Mouse (Mus musculus) heart, adult 18-20 months (tissue): ENCODE results near the gene Lce1c. TPM values are rescaled to one million over a fixed set of nuclear protein-coding genes. Genes with fewer than 3 reads are reported as not detected.

Source experiments
- DNase-seq, 2 experiments: peaks; one replicate each; pipeline ENCODE4 v3.0.0; 2021 to 2022; ENCODE audit warnings: mixed read lengths in 1 of 2
- long read RNA-seq, 2 experiments: library from polyadenylated mRNA; stranded (forward); transcript quantifications; one replicate each; pipeline ENCODE4 v2.0.0; 2021
- total RNA-seq, 2 experiments: library from RNA; stranded (reverse); gene quantifications; 2 replicates each; pipeline ENCODE4 v1.2.3; 2021

Lce1c gene
- not detected for total RNA-seq
- long read RNA-seq, experiment 1, result 0 reads
- long read RNA-seq, experiment 2, result 0 reads

DNA sequence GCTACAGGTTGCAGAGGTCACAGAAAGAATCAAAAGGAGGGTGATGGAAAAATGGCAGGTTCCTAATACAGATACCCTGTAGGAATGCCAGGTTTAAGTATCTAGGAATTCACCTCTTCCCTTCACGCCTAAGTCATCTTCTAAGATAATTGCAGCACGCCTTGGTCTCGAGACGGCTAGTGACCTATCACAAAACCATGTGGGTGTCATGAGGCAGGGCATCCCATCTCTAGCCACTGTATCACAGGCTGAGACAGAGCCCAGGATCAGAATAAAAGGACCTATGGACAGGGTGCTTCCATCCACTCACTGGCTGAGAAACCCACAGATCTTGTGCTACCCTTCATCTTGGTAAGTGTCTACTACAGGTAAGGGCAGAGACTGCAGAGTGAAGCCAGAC, at the start of gene Lce1c:
TSS of gene Lce1c (plus strand) at position 301 of the 400 bp plus-strand sequence.
- DNase-seq, result no peak

DNA sequence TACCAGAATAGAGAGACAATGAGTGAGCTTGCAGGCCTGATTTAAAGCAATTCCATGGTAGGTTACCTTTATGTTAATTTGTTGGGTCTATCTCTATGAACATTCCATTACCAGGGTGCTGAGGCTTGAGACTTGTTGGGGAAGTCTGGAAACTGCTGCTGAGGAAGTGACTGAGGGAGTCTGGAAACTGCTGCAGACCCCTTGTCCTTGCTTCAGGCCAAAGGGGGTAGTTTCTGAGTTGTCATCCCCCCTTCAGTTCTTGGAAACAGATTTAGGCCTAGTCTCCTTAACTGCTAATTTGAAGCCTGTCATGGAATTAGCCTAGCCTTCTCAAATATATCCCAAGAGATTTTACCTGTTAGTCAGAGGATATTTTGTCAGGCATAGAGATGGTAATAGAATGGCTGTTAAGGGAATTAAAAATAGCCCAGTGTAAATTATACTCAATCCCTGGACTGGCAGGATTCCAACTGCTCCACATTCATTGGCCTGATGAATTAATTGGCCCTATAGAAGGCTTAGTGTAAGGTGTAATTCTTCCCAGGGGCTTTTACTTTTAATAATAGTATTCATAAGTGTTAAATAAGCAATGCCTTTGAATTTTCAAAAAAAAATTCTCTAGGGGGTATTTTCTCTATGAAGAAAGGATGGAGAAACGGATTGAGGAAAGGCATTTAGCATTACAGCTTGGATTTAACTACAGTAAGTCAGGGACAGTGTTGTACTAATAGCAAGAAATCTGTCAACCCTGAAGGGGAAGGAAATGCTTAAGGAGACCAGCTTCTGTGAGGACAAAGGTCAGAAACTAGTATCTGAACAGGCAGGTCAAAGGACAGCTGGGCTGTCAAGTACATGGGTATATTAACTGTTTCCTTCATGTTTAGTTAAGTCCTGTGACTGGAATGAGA, 41.0 kb upstream of the Lce1c start:
- no peak for DNase-seq

DNA sequence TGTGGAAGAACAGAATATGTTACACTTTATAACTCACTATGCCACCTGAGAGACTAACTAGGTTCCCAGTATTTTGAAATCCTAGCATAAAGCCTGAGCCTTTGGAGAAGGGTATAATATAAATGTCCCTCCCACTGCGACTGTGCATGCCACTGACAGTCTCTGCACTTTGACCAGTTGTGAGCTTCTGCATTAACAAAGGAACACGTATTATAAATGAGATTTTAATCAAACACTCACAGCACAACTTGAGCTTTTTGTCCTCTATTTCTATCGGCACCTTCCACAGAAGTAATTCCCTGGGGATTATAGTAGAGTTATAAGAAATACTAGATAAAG, 40.4 kb upstream of the Lce1c start:
- DNase-seq, result no peak

DNA sequence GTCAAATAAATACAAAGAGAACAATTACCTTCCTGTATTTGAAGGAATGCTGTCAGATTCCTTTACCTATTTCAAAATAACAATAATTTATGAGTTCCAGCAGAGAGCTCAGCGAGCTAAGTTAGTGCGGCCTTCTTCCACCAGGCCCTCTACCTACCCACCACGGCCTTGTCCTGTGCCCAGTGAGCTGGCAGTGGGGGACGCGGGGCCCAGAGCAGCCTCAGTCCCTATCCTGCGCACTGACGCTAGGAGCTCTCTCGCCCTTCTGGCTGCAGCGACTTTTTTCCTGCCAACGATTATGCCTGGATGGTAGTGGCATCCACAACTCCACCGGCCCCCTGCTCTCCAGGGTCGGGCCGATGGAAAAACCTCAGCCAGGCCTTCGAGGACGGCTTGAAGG, 39.2 kb upstream of the Lce1c start:
- no peak for DNase-seq

DNA sequence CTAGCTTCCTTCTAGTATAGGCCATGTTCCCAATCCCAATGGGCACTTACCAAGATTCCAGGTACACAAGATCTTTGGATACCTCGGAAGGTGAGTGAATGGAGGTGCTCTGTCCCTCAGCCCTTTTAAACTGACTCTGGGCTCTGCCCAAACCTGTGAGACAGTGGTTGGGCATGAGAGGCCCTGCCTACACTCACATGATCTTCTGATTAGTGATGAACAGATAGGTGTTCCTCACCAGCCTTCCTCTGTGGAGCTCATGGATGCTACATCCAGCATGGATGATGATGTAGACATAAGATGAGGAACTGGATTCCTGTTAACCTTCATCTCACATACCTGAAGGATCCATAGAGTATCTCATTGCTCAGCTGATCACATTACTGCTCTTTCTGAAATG, 30.8 kb upstream of the Lce1c start, which contains the start of gene Lce1a1:
TSS of gene Lce1a1 (minus strand) at position 101 of the 400 bp plus-strand sequence.
- DNase-seq, result no peak

DNA sequence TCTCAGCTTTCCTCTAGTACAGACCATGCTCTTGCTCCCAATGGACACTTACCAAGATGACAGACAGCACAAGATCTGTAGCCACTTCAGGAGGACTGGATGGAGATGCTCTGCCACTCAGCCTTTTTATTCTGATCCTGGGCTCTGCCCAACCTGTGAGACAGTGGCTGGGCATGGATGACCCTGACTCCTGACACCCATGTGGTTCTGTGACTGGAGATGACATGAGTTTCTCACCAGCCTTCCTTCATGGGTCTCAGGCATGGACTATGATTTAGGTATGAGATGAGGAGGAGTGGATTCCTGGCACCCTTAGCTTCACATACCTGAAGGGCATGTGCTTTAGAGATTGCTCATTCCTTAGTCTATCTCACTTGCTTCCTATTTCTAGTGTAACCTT, 22.2 kb upstream of the Lce1c start, which contains the start of gene Lce1b:
TSS of gene Lce1b (minus strand) at position 101 of the 400 bp plus-strand sequence.
- no peak for DNase-seq

DNA sequence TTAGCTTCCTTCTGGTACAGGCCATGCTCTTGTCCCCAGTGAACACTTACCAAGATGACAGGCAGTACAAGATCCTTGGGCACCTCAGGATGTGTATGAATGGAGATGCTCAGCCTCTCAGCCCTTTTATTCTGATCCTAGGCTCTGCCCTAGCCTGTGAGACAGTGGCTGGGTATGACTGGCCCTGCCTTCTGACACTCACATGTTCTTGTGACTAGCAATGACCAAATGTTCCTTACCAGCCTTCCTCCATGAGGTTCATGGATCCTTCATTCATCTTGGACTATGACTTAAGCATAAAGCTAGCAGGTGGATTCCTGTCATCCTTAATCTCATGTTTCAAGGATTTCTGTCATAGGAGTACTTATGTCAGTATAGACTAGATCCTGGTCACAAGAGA, 8.8 kb upstream of the Lce1c start, which contains the start of gene Lce1a2:
TSS of gene Lce1a2 (minus strand) at position 101 of the 400 bp plus-strand sequence.
- no peak for DNase-seq

DNA sequence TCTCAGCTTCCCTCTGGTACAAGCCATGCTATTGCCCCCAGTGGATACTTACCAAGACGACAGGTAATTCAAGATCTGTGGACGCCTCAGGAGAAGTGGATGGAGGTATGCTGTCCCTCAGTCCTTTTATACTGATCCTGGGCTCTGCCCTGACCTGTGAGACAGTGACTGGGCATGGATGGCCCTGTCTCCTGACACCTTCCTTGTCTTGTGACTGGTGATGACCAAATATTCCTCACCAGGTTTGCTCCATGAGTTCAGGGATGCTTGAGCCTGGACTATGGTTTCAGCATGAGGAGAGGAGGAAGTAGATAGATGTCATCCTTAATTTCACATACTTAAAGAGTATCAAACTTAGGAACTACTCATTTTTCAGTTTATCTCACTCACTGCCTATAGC, 8.1 kb downstream of the Lce1c start, which contains the start of gene Lce1d:
TSS of gene Lce1d (minus strand) at position 101 of the 400 bp plus-strand sequence.
- no peak for DNase-seq

DNA sequence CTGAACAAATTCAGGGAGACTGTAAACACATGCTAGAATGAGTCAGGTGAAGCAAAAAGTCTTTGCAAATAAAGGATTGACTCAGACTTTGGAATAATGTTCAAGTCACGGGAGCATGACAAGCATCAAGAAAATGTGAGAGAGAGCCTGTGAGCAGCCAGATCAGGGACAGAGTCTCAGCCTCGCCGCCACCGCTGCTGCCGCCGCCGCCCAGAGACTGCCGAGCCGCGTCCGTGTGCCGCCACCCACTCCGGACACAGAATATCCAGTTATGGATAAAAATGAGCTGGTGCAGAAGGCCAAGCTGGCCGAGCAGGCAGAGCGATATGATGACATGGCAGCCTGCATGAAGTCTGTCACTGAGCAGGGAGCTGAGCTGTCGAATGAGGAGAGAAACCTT, 10.1 kb downstream of the Lce1c start:
- peak; percentile 4 to 7 for DNase-seq

DNA sequence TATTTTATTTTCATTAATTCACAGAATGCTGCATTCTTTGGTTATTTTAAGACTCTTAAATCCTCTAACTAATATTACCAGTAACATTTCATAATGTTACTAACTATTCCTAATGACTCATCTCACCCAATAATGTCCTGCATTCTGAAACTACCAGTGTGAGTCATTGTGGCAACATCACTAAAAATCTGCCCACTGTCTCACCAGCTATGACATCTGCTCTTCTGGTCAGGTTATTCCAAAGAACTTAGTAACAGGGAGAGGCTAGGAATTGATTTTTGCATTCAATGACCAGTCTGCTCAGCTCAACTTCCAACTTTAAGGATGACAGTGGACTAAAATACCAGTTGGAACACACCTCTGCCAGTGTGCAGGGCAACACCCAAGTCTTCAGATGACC, 12.6 kb downstream of the Lce1c start:
- DNase-seq, result no peak

DNA sequence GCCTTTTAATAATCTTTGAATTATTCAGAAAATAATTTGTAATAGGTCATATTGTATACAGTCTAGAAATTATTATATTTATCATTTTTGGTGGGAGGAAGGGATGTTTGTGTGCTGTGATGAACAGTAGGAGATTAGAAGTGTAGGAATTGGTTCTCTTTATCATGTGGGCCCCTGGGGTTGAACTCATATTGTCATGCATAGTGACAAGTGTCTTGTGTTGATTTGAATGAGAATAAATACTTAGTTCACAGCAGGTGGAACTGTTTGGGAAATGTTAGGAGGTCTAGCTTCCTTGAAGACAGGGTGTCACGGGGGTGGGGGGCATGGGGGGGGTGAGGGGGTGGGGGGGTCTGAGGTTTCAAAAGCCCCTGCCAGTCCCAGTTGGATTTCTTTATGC, 15.6 kb downstream of the Lce1c start:
- no peak for DNase-seq

DNA sequence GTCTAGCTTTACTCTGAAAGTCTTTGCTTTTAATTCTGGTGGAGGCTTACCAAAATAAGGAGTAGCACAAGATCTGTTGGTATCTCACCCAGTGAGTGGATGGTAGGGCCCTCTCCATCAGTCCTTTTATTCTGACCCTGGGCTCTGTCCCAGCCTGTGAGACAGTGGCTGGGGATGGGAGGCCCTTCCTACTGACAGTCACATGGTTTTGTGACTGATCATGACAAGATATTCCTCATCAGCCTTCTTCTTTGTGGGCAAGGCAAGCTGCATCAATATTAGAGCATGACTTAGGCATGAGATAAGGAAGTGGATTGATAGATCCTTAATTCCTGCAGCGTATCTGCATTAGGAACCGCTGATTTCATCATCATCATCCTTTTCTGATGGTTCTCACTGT, 29.9 kb downstream of the Lce1c start, which contains the start of gene Lce1e:
TSS of gene Lce1e (minus strand) at position 101 of the 400 bp plus-strand sequence.
- DNase-seq, result no peak

DNA sequence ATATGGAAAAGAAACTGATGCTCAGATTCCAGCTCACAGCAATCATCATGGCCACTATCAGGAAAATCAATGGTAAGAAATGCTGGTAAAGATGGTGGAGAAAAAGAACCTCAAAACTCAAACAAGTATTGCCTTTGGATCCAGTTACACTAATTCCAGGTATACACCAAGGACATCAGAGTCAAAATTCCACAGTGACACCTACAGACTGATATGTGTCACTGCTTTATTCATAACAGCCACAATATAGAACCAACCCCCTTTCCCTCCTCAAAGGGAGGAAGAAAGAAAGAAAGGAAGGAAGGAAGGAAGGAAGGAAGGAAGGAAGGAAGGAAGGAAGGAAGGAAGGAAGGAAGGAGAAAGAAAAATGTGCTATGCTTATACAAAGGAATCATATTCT, 36.1 kb downstream of the Lce1c start:
- no peak for DNase-seq

DNA sequence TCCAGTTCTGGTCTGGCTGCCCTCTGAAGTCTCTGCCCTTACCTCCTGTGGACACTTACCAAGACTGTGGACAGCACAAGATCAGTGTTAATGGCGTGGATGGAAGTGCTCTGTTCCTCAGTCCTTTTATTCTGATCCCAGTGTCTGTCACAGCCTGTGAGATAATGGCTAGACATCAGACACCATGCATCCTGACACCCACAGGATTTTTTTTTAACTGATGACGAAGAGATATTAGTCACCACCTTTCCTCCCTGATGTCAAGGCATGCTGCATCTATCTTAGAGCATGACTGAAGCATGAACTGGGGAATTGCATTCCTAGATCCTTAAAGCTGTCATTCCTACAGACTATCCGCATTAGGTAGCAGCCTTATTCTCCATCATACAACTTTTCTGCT, 41.2 kb downstream of the Lce1c start, which contains the start of gene Lce1f:
TSS of gene Lce1f (minus strand) at position 101 of the 400 bp plus-strand sequence.
- no peak for DNase-seq

DNA sequence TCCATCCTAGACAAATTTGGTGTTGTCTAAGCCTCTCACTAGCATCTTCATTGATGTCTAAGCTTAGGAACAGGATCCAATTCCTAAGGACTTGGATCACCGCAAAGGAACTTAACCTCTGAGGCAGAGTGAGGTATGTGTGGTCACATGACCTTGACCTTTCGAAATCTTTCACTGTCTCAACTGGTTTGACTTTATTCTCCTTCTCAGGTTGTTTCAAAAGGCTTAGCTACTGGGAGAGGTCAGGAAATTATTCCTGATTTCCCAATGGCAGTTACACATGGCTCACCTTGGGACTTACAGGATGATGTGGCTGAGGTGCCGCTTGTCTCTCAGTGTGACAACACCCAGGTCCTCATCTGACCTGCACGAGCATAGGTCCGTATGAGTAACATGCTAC, 43.6 kb downstream of the Lce1c start:
- no peak for DNase-seq

Other genes starting within 250 kb of the Lce1c start
- gene Gm9774, start 249.8 kb upstream of the Lce1c start, total RNA-seq, result 1 to 10 TPM; 4.7 to 7.1 TPM
- gene Sprr2k, start 246.7 kb upstream of the Lce1c start, total RNA-seq, result not detected
- gene Sprr1b, start 240.5 kb upstream of the Lce1c start, total RNA-seq, result not detected
- gene Sprr3, start 220.5 kb upstream of the Lce1c start, total RNA-seq, result not detected
- gene Sprr1a, start 193.4 kb upstream of the Lce1c start, total RNA-seq, result not detected
- not detected for gene Sprr4, start 178.8 kb upstream of the Lce1c start, total RNA-seq
- not detected for gene 2310046K23Rik, start 144.7 kb upstream of the Lce1c start, total RNA-seq
- gene Ivl, start 105.5 kb upstream of the Lce1c start, total RNA-seq, result not detected
- not detected for gene Smcp, start 90.2 kb upstream of the Lce1c start, total RNA-seq
- not detected for gene 2210017I01Rik, start 71.8 kb upstream of the Lce1c start, total RNA-seq
- gene Lce6a, start 57.6 kb upstream of the Lce1c start, total RNA-seq, result not detected
- gene Lce1a1, start 30.9 kb upstream of the Lce1c start, total RNA-seq, result not detected
- not detected for gene Lce1b, start 22.3 kb upstream of the Lce1c start, total RNA-seq
- gene Lce1a2, start 8.9 kb upstream of the Lce1c start, total RNA-seq, result not detected
- gene Lce1d, start 8.0 kb downstream of the Lce1c start, total RNA-seq, result not detected
- gene Lce1e, start 29.8 kb downstream of the Lce1c start, total RNA-seq, result not detected
- not detected for gene Lce1f, start 41.1 kb downstream of the Lce1c start, total RNA-seq
- gene Gm38119, start 59.8 kb downstream of the Lce1c start, total RNA-seq, result not detected
- not detected for gene Lce1g, start 73.1 kb downstream of the Lce1c start, total RNA-seq
- not detected for gene Lce1h, start 85.8 kb downstream of the Lce1c start, total RNA-seq
- not detected for gene Lce1i, start 99.7 kb downstream of the Lce1c start, total RNA-seq
- gene Lce1j, start 111.3 kb downstream of the Lce1c start, total RNA-seq, result not detected
- gene Lce1k, start 128.6 kb downstream of the Lce1c start, total RNA-seq, result not detected
- gene Kprp, start 148.0 kb downstream of the Lce1c start, total RNA-seq, result not detected
- gene Lce1l, start 172.0 kb downstream of the Lce1c start, total RNA-seq, result not detected
- not detected for gene 2310050C09Rik, start 191.0 kb downstream of the Lce1c start, total RNA-seq
- gene Lce3a, start 247.0 kb downstream of the Lce1c start, total RNA-seq, result not detected